Mouse (Mus musculus) layer of hippocampus, adult 6 months (tissue): ENCODE results near the gene Rab25. TPM values are rescaled to one million over a fixed set of nuclear protein-coding genes. Genes with fewer than 3 reads are reported as not detected.

Experiments used
- long read RNA-seq, 2 experiments: library from polyadenylated mRNA; unstranded; transcript quantifications; one replicate each; pipeline ENCODE4 v2.0.0; 2019 to 2020
- microRNA-seq: library from miRNA; unstranded; fragments of <30 nt; microRNA quantifications from one replicate; pipeline ENCODE4 v1.2.0, GENCODE M21; 2020
- polyA plus RNA-seq: library from polyadenylated mRNA; unstranded; fragments of <200 nt; fragmentation: Nextera tagmentation; gene quantifications from 2 replicates; pipeline ENCODE4 v1.2.3, GENCODE M21; 2021

The Rab25 gene
- polyA plus RNA-seq: 0.14 TPM in 1 of 2 replicates, not detected in the other
- long read RNA-seq, experiment 1: 0 reads
- long read RNA-seq, experiment 2: 0 reads

GRCm38 (mm10) chr3:88548180-88548917 is at the start of gene Rab25:
Rab25 (minus strand) TSS chr3:88548300.

GRCm38 (mm10) chr3:88575540-88575939 is 27.4 kb upstream of the Rab25 start, which contains the start of gene Ssr2:
Ssr2 (plus strand) TSS chr3:88575876.

GRCm38 (mm10) chr3:88553525-88553879 is 5.4 kb upstream of the Rab25 start, which contains the start of gene Ubqln4:
Ubqln4 (plus strand) TSS chr3:88553758.

GRCm38 (mm10) chr3:88552676-88553524 is 4.8 kb upstream of the Rab25 start, which contains the start of gene Lamtor2:
Lamtor2 (minus strand) TSS chr3:88553074.

GRCm38 (mm10) chr3:88532299-88532674 is 15.8 kb downstream of the Rab25 start, which contains the start of gene Mex3a:
Mex3a (plus strand) TSS chr3:88532395.

GRCm38 (mm10) chr3:88509692-88510420 is 38.2 kb downstream of the Rab25 start, which contains the start of gene Lmna:
Lmna (minus strand) TSS chr3:88509956.

Small RNAs within 50 kb of the gene (microRNA-seq; reads per million reads assigned to microRNA genes)
- not detected for gene Mir1905

Other genes starting within 250 kb of the Rab25 start
- gene Glmp, start 223.3 kb downstream of the Rab25 start, polyA plus RNA-seq: 180 and 195 TPM in 2 replicates
- gene Tmem79, start 212.2 kb downstream of the Rab25 start, polyA plus RNA-seq: 0.83 and 0.92 TPM in 2 replicates
- 5.1 and 6.5 TPM in 2 replicates for gene Smg5, start 212.0 kb downstream of the Rab25 start, polyA plus RNA-seq
- gene Paqr6, start 183.7 kb downstream of the Rab25 start, polyA plus RNA-seq: 18.9 and 21.1 TPM in 2 replicates
- gene Bglap3, start 175.6 kb downstream of the Rab25 start, polyA plus RNA-seq: not detected in 2 replicates
- gene Bglap2, start 169.6 kb downstream of the Rab25 start, polyA plus RNA-seq: not detected in 2 replicates
- 0.48 TPM in 1 of 2 replicates, not detected in the other for gene Bglap, start 163.8 kb downstream of the Rab25 start, polyA plus RNA-seq
- gene Pmf1, start 138.0 kb downstream of the Rab25 start, polyA plus RNA-seq: 6.6 and 7.3 TPM in 2 replicates
- gene Slc25a44, start 123.2 kb downstream of the Rab25 start, polyA plus RNA-seq: 40.4 and 41.6 TPM in 2 replicates
- 9.7 and 10.8 TPM in 2 replicates for gene Sema4a, start 87.1 kb downstream of the Rab25 start, polyA plus RNA-seq
- 38.9 and 42.1 TPM in 2 replicates for gene Lmna, start 38.3 kb downstream of the Rab25 start, polyA plus RNA-seq
- 0.19 and 0.24 TPM in 2 replicates for gene Mex3a, start 15.9 kb downstream of the Rab25 start, polyA plus RNA-seq
- 126 and 151 TPM in 2 replicates for gene Lamtor2, start 4.8 kb upstream of the Rab25 start, polyA plus RNA-seq
- gene Ubqln4, start 5.5 kb upstream of the Rab25 start, polyA plus RNA-seq: 12.7 and 13.2 TPM in 2 replicates
- 214 and 223 TPM in 2 replicates for gene Ssr2, start 27.6 kb upstream of the Rab25 start, polyA plus RNA-seq
- gene Arhgef2, start 57.7 kb upstream of the Rab25 start, polyA plus RNA-seq: 51.9 and 53.2 TPM in 2 replicates
- gene Rxfp4, start 104.8 kb upstream of the Rab25 start, polyA plus RNA-seq: not detected in 2 replicates
- gene Khdc4, start 137.5 kb upstream of the Rab25 start, polyA plus RNA-seq: 25.7 and 28.9 TPM in 2 replicates
- gene Rit1, start 168.5 kb upstream of the Rab25 start, polyA plus RNA-seq: 53.2 and 54.9 TPM in 2 replicates
- gene Syt11, start 226.9 kb upstream of the Rab25 start, polyA plus RNA-seq: 274 and 343 TPM in 2 replicates